Mouse (Mus musculus): ENCODE results near the gene Pard3. TPM values are rescaled to one million over a fixed set of nuclear protein-coding genes. Genes with fewer than 3 reads are reported as not detected.

Pard3 gene
- polyA plus RNA-seq, 1 experiment = 32.0 TPM

DNA sequence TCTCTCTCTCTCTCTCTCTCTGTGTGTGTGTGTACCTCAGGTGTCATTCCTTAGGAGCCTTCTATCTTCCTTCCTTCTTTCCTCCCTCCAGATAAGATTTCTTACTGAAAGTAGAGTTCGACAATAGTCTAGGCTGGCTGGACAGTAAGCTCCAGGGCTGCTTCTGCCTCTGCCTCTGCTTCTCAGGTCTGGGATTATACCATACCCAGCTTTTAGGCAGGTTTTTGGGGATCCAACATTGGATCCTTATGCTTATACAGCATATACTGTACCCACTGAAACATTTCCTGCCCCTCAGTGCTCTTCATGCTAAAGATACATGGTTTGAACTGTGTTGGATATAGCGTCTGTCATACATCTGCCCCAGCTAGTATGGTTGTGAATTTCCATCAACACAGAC is 536.9 kb downstream of the Pard3 start:
- DNase-seq (ENCODE audit: low spot score) = no peak

- no peak for DNase-seq (ENCODE audit: low spot score)
These were observed 539.4 kb downstream of the Pard3 start for GRCm38 (mm10) chr8:127603062-127603461.

- no peak for DNase-seq (ENCODE audit: low spot score)
These were observed 545.0 kb downstream of the Pard3 start for GRCm38 (mm10) chr8:127608541-127609270.

DNA sequence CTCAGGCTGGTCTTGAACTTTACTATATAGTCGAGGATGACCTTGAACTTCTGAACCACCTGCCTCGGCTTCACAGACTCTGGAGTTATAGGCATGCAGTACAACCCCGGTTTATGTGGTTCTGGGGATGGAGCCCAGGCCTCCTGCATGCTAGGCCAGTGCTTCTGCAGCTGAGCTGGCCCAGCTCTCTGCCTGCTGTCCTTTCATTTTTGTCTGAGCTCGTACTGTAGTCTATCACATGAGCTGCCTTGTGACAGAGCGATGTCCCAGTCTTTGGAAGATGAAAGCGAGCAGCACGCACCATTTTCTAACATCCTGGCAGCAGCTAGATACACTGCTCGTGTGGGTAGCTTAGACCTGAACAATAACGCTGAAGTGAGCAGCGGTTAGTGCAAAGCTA is 545.6 kb downstream of the Pard3 start:
- DNase-seq (ENCODE audit: low spot score) = no peak

DNA sequence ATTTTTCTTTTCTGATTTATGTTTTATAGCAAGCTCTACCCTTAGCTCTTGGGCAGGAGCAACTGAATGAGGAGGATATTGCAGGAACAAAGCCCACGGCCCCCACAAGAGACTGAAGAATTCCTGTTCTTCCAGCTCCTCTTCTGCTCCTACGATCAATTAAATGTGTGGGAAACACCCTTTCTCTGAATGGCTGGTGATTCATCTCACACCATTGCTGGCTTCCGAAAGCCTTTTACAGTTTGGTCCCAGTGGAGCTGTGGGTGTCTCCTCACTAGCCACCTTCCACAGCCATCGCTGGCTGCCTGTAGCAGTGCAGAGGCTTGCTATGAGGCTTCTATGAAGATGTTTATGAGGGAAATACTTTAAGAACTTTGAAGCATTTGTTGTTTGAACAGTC is 550.5 kb downstream of the Pard3 start:
- DNase-seq (ENCODE audit: low spot score) = no peak

GRCm38 (mm10) chr8:127616681-127617080 is 553.0 kb downstream of the Pard3 start:
- no peak for DNase-seq (ENCODE audit: low spot score)

DNA sequence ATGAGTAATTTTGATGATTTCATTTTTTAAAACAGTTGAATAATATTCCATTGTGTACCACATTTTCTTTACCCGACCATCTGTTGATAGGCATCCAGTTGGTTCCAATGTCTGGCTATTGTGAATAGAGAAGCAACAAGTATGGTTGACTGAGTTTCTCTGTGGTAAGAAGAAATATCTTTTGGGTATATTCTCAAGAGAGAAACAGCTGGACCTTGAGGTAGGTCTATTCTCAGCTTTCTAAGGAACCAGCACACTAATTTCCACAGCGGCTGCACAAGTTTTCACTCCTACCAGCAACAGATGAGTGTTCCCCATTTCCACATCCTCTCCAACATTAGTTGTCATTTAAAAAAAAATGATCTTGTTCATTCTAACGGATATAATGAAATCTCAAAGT is 558.4 kb downstream of the Pard3 start:
- DNase-seq (ENCODE audit: low spot score) = no peak

DNA sequence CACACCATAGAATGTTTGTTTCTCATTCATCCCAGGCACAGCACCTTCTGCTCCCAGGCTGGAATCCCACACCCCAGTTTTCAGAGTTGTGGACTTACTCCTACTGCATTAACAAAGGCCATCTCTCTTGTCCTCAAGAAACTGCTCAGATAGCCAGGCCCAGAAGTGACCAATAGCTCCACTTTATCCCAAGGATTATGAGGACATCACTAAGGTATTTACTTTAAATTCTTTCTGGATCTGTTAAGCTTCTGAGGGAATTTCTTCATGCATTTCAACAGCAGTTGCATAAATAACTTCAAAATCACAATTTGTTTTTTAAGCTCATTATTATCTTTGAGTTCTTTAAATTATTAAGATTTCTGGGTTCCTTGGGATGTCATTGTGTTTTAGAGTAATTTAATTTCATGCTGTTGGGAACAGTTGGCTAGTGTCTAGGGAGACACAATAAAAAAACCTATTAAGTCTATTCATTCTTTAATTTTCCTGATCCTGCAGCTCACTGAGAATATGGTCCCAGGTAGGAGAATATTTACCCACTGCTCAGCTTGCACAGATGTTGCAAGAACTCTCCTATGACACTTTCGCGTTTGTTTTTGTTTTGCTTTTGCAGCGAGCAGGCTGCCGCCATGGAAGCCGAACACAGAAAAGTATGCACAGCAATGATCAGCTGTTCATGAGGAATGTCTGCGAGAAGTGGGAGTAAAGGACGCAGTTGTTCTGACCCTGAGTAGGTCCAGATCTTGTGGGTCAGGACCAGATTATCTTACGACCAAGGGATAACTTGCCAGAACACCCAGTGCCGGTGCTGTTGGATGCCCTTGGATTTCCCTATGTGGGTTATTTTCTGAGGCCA is 574.8 kb downstream of the Pard3 start:
- DNase-seq (ENCODE audit: low spot score) = no peak

DNA sequence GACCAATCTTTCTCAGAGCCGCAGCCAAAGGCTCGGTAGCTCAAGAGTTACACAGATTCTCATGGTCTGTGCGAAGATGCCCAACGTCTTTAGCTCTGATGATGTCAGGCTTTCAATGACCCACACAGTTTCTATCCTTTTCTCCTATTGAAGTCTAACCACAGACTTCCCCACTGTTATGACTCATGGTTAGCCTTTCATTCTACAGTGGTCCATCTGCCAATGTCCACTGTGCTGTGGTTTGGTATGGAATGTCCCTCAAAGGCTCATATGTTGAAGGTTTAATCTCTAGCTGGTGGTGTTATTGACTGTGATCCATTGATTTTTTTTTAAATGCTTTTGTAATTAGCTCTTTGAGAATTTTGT is 575.4 kb downstream of the Pard3 start:
- DNase-seq (ENCODE audit: low spot score) = no peak

GRCm38 (mm10) chr8:127655559-127655958 is 591.9 kb downstream of the Pard3 start:
- DNase-seq (ENCODE audit: low spot score) = no peak

Other genes with a start within 250 kb of the Pard3 start
- 62.4 and 118 TPM in 2 replicates for gene Tomm20, start 118.0 kb upstream of the Pard3 start, polyA plus RNA-seq (2012; rRNA removed)
- 8.4 and 10.3 TPM in 2 replicates for gene Rbm34, start 92.8 kb upstream of the Pard3 start, polyA plus RNA-seq (2012; rRNA removed)